Mouse (Mus musculus): ENCODE data around the gene Fut11.

DNA sequence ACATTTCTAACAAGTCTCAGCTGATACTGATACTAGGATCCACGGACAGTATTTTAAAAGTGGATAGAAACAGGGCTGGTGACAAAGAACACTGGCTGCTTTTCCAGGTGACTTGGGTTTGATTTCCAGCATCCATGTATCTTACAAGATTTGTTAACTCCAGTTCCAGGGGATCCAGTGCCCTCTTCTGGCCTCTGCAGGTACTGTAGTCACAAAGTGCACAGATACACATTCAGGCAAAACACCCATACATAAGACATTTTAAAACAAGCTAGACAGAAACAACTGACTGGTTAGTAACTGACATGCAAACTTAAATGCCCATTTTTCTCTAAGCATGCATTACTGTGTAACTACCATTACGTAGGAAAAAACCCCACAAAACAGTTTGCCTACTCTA is 21.8 kb upstream of the Fut11 start:
- TF ChIP-seq GATA1 (IDR thresholded peaks at IDR 0.05; ENCODE audit: low read length) (no peak), TAL1 (IDR thresholded peaks at IDR 0.05; ENCODE audit: low read length) (no peak)

Data from erythroblast, embryonic 14.5 days (primary cell).